Mouse (Mus musculus): ENCODE results near the gene Smarcd2. TPM values are rescaled to one million over a fixed set of nuclear protein-coding genes. Genes with fewer than 3 reads are reported as not detected.

Smarcd2 gene
- 18.2 TPM for polyA plus RNA-seq (2017; shearing (Covaris generic))

GRCm38 (mm10) chr11:106272644-106273310, at the start of gene Smarcd2:
Smarcd2 (minus strand) TSS chr11:106272972.

DNA sequence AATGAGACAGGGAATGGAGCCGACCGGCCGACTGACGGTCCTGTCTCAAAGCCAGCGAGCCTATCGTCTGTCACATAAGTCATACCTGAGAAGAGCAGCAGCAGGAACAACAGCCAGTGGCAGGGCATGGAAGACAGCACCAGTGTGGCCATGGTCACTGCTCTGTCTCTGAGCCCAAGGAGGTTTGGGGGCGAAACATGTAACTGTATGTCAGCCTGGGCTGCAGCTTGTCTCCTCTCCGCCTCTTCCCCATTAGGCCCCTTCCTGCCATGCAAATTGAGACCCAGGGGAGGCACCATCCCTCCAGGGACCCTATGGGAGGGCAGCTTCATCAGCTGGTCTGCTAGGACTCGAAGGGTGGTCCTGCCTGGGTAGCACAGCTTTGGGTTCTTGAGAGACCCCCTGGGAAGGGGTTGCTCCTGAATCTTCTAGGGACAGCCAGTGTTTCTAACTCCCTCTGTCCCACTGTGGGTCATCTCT, 41.6 kb upstream of the Smarcd2 start, which contains the start of gene Cd79b:
Cd79b (minus strand) TSS at position 430 of the 480 bp plus-strand sequence.

GRCm38 (mm10) chr11:106301765-106302164, 29.0 kb upstream of the Smarcd2 start, which contains the start of gene Gh:
Gh (minus strand) TSS chr11:106301865.

GRCm38 (mm10) chr11:106276454-106276853, 3.7 kb upstream of the Smarcd2 start, which contains the start of gene Tcam1:
Tcam1 (plus strand) TSS chr11:106276672.

DNA sequence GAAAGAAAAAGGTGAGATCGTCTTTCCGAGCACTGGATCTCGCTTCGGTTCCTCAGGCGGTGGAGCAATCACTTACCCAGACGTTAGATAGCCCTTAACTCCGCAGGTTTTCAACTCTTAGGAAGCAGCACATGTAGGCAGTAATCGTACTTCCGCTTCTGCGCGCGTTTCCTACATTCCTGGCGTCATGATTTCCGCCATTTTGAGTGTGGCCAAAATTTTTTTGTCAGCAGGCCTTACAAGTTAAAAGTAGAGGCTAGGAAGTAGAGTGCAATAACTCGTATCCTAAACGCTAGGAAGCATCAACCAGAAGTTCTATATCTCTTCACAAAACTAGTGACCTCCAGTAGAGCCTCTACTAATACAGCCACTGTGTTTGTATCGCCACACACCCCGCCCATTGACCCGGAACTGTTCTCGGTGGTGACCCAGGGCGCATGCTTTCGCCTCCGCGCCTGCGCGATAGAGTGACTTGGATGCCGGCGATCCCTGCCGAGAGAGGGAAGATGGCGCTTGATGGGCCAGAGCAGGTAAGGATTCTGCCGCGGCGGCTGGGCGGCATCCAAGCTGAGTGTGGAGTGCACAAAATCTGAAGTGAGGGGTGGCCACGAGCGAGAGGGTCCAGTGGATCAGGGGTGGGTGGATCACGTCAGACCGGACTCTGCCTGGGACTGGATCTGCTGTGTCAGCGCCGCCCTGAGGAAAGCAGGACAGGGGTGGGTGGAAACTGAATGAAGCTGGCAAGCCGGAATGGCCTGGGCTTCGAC, 16.9 kb downstream of the Smarcd2 start, which contains the start of the genes Ftsj3 and Psmc5:
Ftsj3 (minus strand) TSS at position 395 of the 767 bp plus-strand sequence.
Psmc5 (plus strand) TSS at position 470 of the 767 bp plus-strand sequence.

GRCm38 (mm10) chr11:106216730-106217490, 55.9 kb downstream of the Smarcd2 start, which contains the start of gene Ddx42:
Ddx42 (plus strand) TSS chr11:106216926.

GRCm38 (mm10) chr11:106215927-106216729, 56.6 kb downstream of the Smarcd2 start, which contains the start of gene Ccdc47:
Ccdc47 (minus strand) TSS chr11:106216344.

Other genes with a start within 250 kb of the Smarcd2 start
- gene Dcaf7, start 236.1 kb downstream of the Smarcd2 start, polyA plus RNA-seq (2017; shearing (Covaris generic)) = 129 TPM
- 16.8 TPM for gene Taco1, start 206.9 kb downstream of the Smarcd2 start, polyA plus RNA-seq (2017; shearing (Covaris generic))
- gene Map3k3, start 188.4 kb downstream of the Smarcd2 start, polyA plus RNA-seq (2017; shearing (Covaris generic)) = 15.5 TPM
- gene Gm10840, start 112.1 kb downstream of the Smarcd2 start, polyA plus RNA-seq (2017; shearing (Covaris generic)) = not detected
- 952 TPM for gene Limd2, start 112.1 kb downstream of the Smarcd2 start, polyA plus RNA-seq (2017; shearing (Covaris generic))
- 41.8 TPM for gene Strada, start 70.8 kb downstream of the Smarcd2 start, polyA plus RNA-seq (2017; shearing (Covaris generic))
- gene Ccdc47, start 56.6 kb downstream of the Smarcd2 start, polyA plus RNA-seq (2017; shearing (Covaris generic)) = 136 TPM
- gene Ddx42, start 56.0 kb downstream of the Smarcd2 start, polyA plus RNA-seq (2017; shearing (Covaris generic)) = 105 TPM
- 86.4 TPM for gene Ftsj3, start 16.9 kb downstream of the Smarcd2 start, polyA plus RNA-seq (2017; shearing (Covaris generic))
- 203 TPM for gene Psmc5, start 16.8 kb downstream of the Smarcd2 start, polyA plus RNA-seq (2017; shearing (Covaris generic))
- not detected for gene Tcam1, start 3.7 kb upstream of the Smarcd2 start, polyA plus RNA-seq (2017; shearing (Covaris generic))
- not detected for gene Gh, start 28.9 kb upstream of the Smarcd2 start, polyA plus RNA-seq (2017; shearing (Covaris generic))
- 56.1 TPM for gene Cd79b, start 41.8 kb upstream of the Smarcd2 start, polyA plus RNA-seq (2017; shearing (Covaris generic))
- gene Scn4a, start 80.3 kb upstream of the Smarcd2 start, polyA plus RNA-seq (2017; shearing (Covaris generic)) = not detected
- gene Prr29, start 92.5 kb upstream of the Smarcd2 start, polyA plus RNA-seq (2017; shearing (Covaris generic)) = not detected
- 104 TPM for gene Icam2, start 115.1 kb upstream of the Smarcd2 start, polyA plus RNA-seq (2017; shearing (Covaris generic))
- gene Ern1, start 214.9 kb upstream of the Smarcd2 start, polyA plus RNA-seq (2017; shearing (Covaris generic)) = 2.3 TPM